Mouse (Mus musculus) midbrain, embryonic 11.5 days (tissue): ENCODE data around the gene Prl3b1. TPM values are rescaled to one million over a fixed set of nuclear protein-coding genes. Genes with fewer than 3 reads are reported as not detected.

Source experiments
- ATAC-seq: fragments of 200-750 bp; cut with Nextera tagmentation; 2 replicates; pipeline ENCODE4 v1.8.0; 2017; ENCODE audit warnings: moderate TSS enrichment, moderate library complexity; ENCODE audit not compliant: low FRiP score
- DNase-seq: peaks from one replicate; pipeline ENCODE4 v3.0.0; 2015; ENCODE audit warnings: low spot score; ENCODE audit errors: missing footprints
- H3K27ac ChIP-seq: fragments of 300-500 bp; sonication (generic); 2 replicates; pipeline ENCODE4 v1.5.1; 2014; ENCODE audit warnings: low read depth, low read length
- H3K27me3 ChIP-seq: fragments of 300-500 bp; sonication (generic); 2 replicates; pipeline ENCODE4 v1.6.1; 2014; ENCODE audit warnings: mild to moderate bottlenecking, low read length, moderate library complexity, mixed read lengths; ENCODE audit not compliant: control insufficient read depth, insufficient read depth
- H3K36me3 ChIP-seq: fragments of 300-500 bp; sonication (generic); 2 replicates; pipeline ENCODE4 v1.6.1; 2014; ENCODE audit warnings: mild to moderate bottlenecking, low read length, moderate library complexity, mixed read lengths; ENCODE audit not compliant: control insufficient read depth, insufficient read depth
- H3K4me1 ChIP-seq: fragments of 300-500 bp; sonication (generic); 2 replicates; pipeline ENCODE4 v1.6.1; 2014; ENCODE audit warnings: low read length; ENCODE audit not compliant: control insufficient read depth, insufficient read depth
- H3K4me2 ChIP-seq: fragments of 300-500 bp; sonication (generic); 2 replicates; pipeline ENCODE4 v1.6.1; 2014; ENCODE audit warnings: mild to moderate bottlenecking, moderate library complexity
- H3K4me3 ChIP-seq: fragments of 300-500 bp; sonication (generic); 2 replicates; pipeline ENCODE4 v1.5.1; 2014; ENCODE audit warnings: low read depth, low read length
- H3K9ac ChIP-seq: fragments of 300-500 bp; sonication (generic); 2 replicates; pipeline ENCODE4 v1.6.1; 2014; ENCODE audit warnings: low read length
- H3K9me3 ChIP-seq: fragments of 300-500 bp; sonication (generic); 2 replicates; pipeline ENCODE4 v1.6.1; 2016; ENCODE audit warnings: low read length; ENCODE audit not compliant: control insufficient read depth
- WGBS: fragments of 180-500 bp; shearing (Covaris S2); extraction: QIAGEN DNeasy Blood & Tissue Kit; methylation state at CpG from one replicate; pipeline ENCODE4 v1.1.7; 2014; 5-methylcytosine and 5-hydroxymethylcytosine counted together
- polyA plus RNA-seq: library from polyadenylated mRNA; unstranded; fragments of >200 nt; fragmentation: Nextera tagmentation; extraction: Ambion mirVana; gene quantifications from 2 replicates; pipeline ENCODE4 v1.2.1, GENCODE M21; 2014

Gene Prl3b1
- polyA plus RNA-seq, result 0.26 and 1.2 TPM in 2 replicates

- no peak for ATAC-seq
- Histone ChIP-seq H3K4me1 (no peaks in the 10 kb centered on the region), H3K4me3 (no peak within 1 kb of the TSS), H3K27ac (no peak within 1 kb of the TSS), H3K36me3 (no peaks in the 10 kb centered on the region), H3K27me3 (no peaks in the 10 kb centered on the region), H3K4me2 (no peak within 1 kb of the TSS), H3K9ac (no peak within 1 kb of the TSS), H3K9me3 (no peaks in the 10 kb centered on the region)
- no peak for DNase-seq
- 96% methylated on average over 1 of the region's 1 CpGs for WGBS
Observed at GRCm38 (mm10) chr13:27241547-27241946, at the start of gene Prl3b1. Prl3b1 (plus strand) TSS chr13:27241847.

- no peak within 1 kb of the TSS for H3K4me3 ChIP-seq
- H3K27ac ChIP-seq, result no peak within 1 kb of the TSS
- DNase-seq (no peak), ATAC-seq (no peak)
- no peaks in the 10 kb centered on the region for H3K4me1 ChIP-seq
- H3K27me3 ChIP-seq, result no peaks in the 10 kb centered on the region
- no peak within 1 kb of the TSS for H3K4me2 ChIP-seq
- no peak within 1 kb of the TSS for H3K9ac ChIP-seq
- no peaks in the 10 kb centered on the region for H3K9me3 ChIP-seq
- no peaks in the 10 kb centered on the region for H3K36me3 ChIP-seq
- 93% methylated on average over 1 of the region's 1 CpGs for WGBS
Observed at GRCm38 (mm10) chr13:27196359-27196758, 45.3 kb upstream of the Prl3b1 start, which contains the start of gene Prl3c1. Prl3c1 (plus strand) TSS chr13:27196659.

- no peaks in the 10 kb centered on the region for H3K4me1 ChIP-seq
- H3K4me2 ChIP-seq, result no peak within 1 kb of the TSS
- no peak for DNase-seq
- 83% methylated on average over 4 of the region's 4 CpGs for WGBS
- no peak within 1 kb of the TSS for H3K9ac ChIP-seq
- H3K4me3 ChIP-seq, result no peak within 1 kb of the TSS
- H3K27me3 ChIP-seq, result no peaks in the 10 kb centered on the region
- H3K36me3 ChIP-seq, result no peaks in the 10 kb centered on the region
- ATAC-seq, result no peak
- no peak within 1 kb of the TSS for H3K27ac ChIP-seq
- H3K9me3 ChIP-seq, result no peaks in the 10 kb centered on the region
Observed at GRCm38 (mm10) chr13:27259136-27259535, 17.5 kb downstream of the Prl3b1 start, which contains the start of gene Prl3a1. Prl3a1 (plus strand) TSS chr13:27259436.

Other genes starting within 250 kb of the Prl3b1 start
- gene Prl, start 184.3 kb upstream of the Prl3b1 start, polyA plus RNA-seq, result not detected in 2 replicates
- not detected in 2 replicates for gene Prl3d1, start 147.7 kb upstream of the Prl3b1 start, polyA plus RNA-seq
- not detected in 2 replicates for gene Prl3d2, start 120.1 kb upstream of the Prl3b1 start, polyA plus RNA-seq
- not detected in 2 replicates for gene Prl3d3, start 85.1 kb upstream of the Prl3b1 start, polyA plus RNA-seq
- not detected in 2 replicates for gene Prl3c1, start 45.2 kb upstream of the Prl3b1 start, polyA plus RNA-seq
- gene Prl3a1, start 17.6 kb downstream of the Prl3b1 start, polyA plus RNA-seq, result not detected in 2 replicates
- not detected in 2 replicates for gene Prl6a1, start 70.8 kb downstream of the Prl3b1 start, polyA plus RNA-seq
- not detected in 2 replicates for gene Prl8a2, start 103.8 kb downstream of the Prl3b1 start, polyA plus RNA-seq
- gene Prl2b1, start 149.0 kb downstream of the Prl3b1 start, polyA plus RNA-seq, result not detected in 2 replicates
- gene Prl8a6, start 196.8 kb downstream of the Prl3b1 start, polyA plus RNA-seq, result 0.31 TPM in 1 of 2 replicates, not detected in the other